Mouse (Mus musculus) adrenal gland, postnatal 10 days (tissue): Measurements from ENCODE around the gene Hmgcl. TPM values are rescaled to one million over a fixed set of nuclear protein-coding genes. Genes with fewer than 3 reads are reported as not detected.
"Not testable (repeated sequence)": the region's sequence is repeated elsewhere in the genome, so short reads cannot be mapped to it uniquely, and the experiment has no call there.

Experiments used
- DNase-seq: peaks from one replicate; pipeline ENCODE4 v3.0.0; 2021; ENCODE audit warnings: mixed read lengths
- total RNA-seq, 2 experiments: library from RNA; stranded (reverse); gene quantifications; 2 replicates each; pipeline ENCODE4 v1.2.3; 2021

Gene Hmgcl
- total RNA-seq, 2 experiments from 2014 or later: 84.4 to 108 TPM

DNA sequence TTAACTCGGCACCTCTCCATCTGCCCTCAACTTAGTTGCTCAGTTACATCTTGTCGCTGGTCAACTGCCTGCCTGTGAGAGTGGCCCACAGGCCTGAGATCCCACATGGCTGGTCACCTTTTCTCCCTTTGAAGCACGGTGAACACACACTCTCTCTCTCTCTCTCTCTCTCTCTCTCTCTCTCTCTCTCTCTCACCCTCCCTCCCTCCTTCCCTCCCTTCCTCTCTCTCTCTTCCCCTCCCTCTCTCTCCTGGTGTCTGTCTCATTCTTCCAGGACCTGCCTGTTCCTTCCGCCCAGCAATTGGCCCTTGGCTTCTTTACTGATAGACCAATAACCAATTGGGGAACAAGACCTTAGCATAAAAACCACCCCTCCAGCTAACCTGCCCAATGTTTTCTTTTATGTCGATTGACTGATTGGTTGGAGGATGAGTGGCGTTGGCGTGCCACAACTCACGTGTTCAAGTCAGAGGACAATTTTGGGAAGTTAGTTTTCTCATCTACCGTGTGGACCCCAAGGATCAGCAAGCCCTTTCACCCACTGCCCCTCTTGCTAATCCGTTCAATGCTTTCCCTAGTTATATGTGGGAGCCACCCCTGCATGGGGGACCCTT lies 19.9 kb upstream of the Hmgcl start:
- no peak for DNase-seq

DNA sequence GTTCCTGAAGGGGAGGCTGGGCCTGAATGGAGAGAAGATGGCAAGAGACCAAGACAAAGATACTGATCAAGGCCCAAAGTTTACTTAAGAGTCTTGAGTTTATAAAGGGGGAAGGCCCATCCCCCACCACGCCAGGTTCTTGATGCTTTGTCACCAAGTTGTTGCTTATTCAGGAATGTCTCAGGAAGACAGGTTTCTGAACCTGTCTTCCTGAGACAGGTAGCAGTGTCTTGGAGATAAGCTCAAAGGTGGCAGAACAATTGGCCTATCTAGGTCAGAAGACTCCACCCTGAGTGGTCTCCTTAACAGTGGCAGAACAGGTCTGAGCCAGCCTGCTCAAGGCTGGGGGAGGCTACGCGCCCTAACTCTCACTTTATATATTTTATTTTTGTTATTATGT lies 19.4 kb upstream of the Hmgcl start:
- no peak for DNase-seq

DNA sequence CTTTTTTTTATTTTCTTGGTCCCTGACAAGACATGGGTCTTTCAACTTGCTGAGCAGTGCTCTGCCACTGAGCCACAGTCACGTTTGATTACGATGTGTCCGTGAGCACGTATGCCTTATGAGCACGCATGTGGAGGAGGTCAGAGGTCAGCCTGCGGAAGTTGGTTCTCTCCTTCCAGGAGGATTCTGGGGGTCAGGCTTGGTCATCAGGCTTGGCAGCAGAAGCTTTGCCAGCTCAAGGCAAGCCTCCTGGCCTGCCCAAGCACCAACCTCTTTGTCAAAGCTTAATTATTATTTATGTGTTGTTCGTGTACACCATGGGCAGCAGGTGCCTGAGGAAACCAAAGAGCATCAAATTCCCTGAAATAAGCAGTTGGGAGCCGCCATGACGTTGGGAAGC lies 17.9 kb upstream of the Hmgcl start:
- no peak for DNase-seq

- no peak for DNase-seq
These were observed 16.8 kb upstream of the Hmgcl start for GRCm38 (mm10) chr4:135929405-135929804.

DNA sequence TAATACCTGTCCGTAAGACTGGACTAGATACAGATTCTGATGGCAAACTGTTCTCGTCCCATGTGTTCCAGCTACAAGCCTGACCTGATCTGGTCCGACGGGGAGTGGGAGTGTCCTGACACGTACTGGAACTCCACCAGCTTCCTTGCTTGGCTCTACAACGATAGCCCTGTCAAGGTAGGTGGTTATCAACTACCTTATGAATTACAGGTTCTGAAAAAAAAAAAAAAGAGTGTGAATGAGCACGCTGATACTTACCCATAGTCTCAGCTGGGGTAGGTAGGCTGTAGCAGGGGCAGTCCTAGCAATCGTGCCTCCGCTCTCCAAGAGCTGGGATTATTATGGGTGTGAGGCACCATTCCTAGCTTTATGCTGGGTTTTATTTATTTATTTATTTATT lies 16.4 kb upstream of the Hmgcl start:
- DNase-seq: no peak

DNA sequence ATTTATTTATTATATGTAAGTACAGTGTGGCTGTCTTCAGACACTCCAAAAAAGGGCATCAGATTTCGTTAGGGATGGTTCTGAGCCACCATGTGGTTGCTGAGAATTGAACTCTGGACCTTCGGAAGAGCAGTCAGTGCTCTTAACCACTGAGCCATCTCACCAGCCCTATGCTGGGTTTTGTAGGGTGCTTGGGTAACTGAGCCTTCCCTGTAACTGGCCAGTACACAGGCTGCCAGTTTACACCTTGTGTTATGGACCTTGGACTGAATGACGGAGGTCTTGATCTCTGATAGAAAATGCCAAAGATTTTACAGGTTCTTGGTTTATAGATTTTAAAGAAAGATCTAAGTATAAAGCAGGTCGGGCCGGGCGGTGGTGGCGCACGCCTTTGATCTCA lies 16.0 kb upstream of the Hmgcl start:
- no peak for DNase-seq

- no peak for DNase-seq
These were observed 14.4 kb upstream of the Hmgcl start for GRCm38 (mm10) chr4:135931832-135932231.

GRCm38 (mm10) chr4:135934708-135935500 lies 11.3 kb upstream of the Hmgcl start:
- DNase-seq: no peak

GRCm38 (mm10) chr4:135935502-135935901 lies 10.7 kb upstream of the Hmgcl start:
- peak; percentile 55 for DNase-seq

GRCm38 (mm10) chr4:135938858-135939257 lies 7.4 kb upstream of the Hmgcl start:
- DNase-seq: no peak

GRCm38 (mm10) chr4:135941026-135941425 lies 5.2 kb upstream of the Hmgcl start:
- DNase-seq: not testable (repeated sequence)

- no peak for DNase-seq
These were observed 4.1 kb upstream of the Hmgcl start for GRCm38 (mm10) chr4:135942193-135942592.

DNA sequence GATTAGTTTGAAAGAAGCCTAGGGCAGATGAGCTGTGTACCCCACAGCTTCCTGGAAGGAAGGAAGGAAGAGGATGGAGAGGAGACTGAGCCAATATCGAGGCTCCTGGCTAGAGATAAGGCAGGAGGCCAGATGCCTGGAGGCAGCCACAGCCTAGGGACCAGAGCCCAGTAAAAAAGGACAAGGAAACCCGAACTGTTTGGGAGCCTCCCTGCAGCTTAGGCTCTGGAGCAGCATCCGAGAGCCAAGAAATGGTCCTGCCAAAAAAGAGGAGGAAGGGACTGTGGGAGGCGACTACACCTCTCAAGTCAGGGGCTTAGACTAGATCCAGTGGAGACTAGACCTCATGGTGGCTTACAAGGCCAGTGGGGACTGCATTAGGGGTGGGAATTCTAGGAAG lies 2.9 kb upstream of the Hmgcl start:
- DNase-seq: no peak

DNA sequence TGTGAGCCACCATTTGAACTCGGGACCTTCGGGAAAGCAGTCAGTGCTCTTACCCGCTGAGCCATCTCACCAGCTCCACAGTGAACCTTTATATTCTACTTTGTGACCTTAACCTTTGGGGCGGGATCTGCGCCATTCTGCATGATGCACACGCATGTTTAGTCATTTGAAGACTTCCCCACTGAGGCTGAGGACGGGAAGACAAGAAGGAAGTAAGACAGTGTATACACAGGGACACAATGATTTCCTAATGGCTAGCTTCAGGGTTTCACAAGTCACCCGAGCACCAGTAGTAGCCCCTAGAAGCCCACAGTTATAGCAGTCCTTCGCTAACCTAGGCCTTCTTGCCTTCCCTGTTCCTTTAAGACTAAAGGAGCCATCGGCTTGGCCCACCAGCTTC lies 542 bp upstream of the Hmgcl start:
- DNase-seq: no peak

DNA sequence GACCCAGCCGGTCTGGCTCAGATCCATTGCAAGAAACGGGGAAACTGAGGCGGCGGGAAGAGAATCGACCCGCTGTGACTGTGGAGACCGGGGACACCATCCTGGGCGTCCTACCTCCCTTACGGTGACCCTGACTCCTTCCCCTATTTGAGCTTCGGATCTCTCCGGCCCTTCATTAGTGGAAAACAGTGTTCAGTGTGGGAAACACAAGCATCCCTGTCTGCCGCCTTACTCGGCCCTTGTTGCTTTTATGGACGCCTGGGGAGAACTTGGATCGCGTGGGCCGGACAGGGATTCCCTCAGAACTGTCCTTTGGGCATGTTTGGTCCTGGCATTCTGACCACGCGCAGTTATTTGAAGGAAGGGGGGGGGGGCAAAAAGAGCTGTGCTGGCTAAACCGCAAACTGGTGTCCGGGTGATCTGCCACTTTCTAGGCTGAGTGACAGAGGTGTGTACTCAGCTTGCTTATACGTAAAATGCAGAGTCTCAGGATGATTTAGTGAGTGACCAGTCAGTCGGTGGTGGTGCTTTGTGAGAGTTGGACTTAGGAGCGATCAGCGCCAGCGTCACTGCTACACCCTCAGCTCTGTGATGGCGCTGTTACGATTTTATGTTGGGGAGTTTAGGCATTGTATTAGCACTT lies 532 bp downstream of the Hmgcl start:
- DNase-seq: no peak

- DNase-seq: no peak
These were observed 1.9 kb downstream of the Hmgcl start for GRCm38 (mm10) chr4:135948142-135948541.

DNA sequence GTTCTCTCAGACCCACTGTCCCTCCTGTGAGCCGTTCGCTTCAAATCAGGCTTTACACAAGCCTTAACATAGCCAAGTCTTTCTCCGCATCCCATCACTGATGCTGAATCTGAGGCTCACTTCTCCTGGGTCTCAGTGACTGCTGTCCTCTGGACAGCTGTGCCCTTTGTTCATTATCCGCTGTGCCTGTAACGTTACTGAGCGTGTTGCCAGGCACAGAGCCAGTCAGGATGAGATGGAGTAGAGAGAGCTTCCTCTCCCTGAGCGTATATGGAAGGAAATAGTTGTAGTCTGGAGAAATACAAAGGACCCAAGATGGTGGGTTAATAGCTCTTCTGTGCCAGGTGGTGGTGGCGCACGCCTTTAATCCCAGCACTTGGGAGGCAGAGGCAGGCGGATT lies 3.2 kb downstream of the Hmgcl start:
- DNase-seq: no peak

- no peak for DNase-seq
These were observed 3.7 kb downstream of the Hmgcl start for GRCm38 (mm10) chr4:135949911-135950310.

- DNase-seq: no peak
These were observed 4.1 kb downstream of the Hmgcl start for GRCm38 (mm10) chr4:135950365-135950764.

GRCm38 (mm10) chr4:135951505-135951904 lies 5.3 kb downstream of the Hmgcl start:
- DNase-seq: no peak

GRCm38 (mm10) chr4:135953179-135953578 lies 6.9 kb downstream of the Hmgcl start:
- no peak for DNase-seq

DNA sequence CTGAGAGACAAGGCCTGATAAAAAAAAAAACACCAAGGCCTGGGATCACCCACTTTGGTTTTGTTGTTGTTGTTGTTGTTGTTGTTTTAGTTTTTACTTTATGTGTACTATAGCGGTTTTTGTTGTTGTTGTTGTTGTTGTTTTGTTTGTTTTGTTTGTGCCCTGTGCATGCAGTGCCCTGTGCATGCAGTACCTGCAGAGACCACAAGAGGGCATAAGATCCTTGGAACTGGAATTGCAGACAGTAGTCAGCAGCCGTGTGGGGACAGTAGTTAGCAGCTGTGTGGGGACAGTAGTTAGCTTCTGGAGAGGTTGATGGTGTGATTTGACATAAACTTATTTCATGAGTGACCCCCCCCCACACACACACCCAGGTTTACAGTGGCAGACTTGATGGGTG lies 8.0 kb downstream of the Hmgcl start:
- peak; percentile 85 for DNase-seq

- no peak for DNase-seq
These were observed 9.6 kb downstream of the Hmgcl start for GRCm38 (mm10) chr4:135955886-135956285.

GRCm38 (mm10) chr4:135958354-135958753 lies 12.1 kb downstream of the Hmgcl start:
- peak; percentile 73 for DNase-seq
